Mouse (Mus musculus): Measurements from ENCODE around the gene Ankrd42. TPM values are rescaled to one million over a fixed set of nuclear protein-coding genes. Genes with fewer than 3 reads are reported as not detected.
A peak's percentile ranks its signal among the peaks of the same experiment; 100 is the strongest.

Gene Ankrd42
- polyA plus RNA-seq, 1 experiment from 2014 or later, result 0.93 TPM

GRCm38 (mm10) chr7:92590842-92591241, 46.1 kb downstream of the Ankrd42 start:
- no peak overlapping the region for H3K9ac ChIP-seq (ENCODE audit: low read depth, low read length)
- H3K27ac ChIP-seq (ENCODE audit: low read depth, low read length), result no peak overlapping the region
- no peak overlapping the region for H3K4me3 ChIP-seq (ENCODE audit: low read depth, low read length)
- no peak for TF ChIP-seq CTCF (IDR thresholded peaks at IDR 0.05; ENCODE audit: low read depth)
- H3K27me3 ChIP-seq (replicated peaks; ENCODE audit: control insufficient read depth, insufficient read depth, low read length), result no peaks in the 10 kb centered on the region
- H3K4me2 ChIP-seq (replicated peaks; ENCODE audit: low read depth), result no peak overlapping the region
- ATAC-seq, result no peak
- no peaks in the 10 kb centered on the region for H3K36me3 ChIP-seq (ENCODE audit: control insufficient read depth, insufficient read depth)
- no peaks in the 10 kb centered on the region for H3K4me1 ChIP-seq (replicated peaks; ENCODE audit: control insufficient read depth, insufficient read depth, low read length)
- H3K9me3 ChIP-seq (ENCODE audit: control insufficient read depth), result no peaks in the 10 kb centered on the region
- WGBS, result 87% methylated on average over 2 of the region's 2 CpGs

- Histone ChIP-seq H3K9ac (ENCODE audit: low read depth, low read length) (no peak overlapping the region), H3K4me2 (replicated peaks; ENCODE audit: low read depth) (no peak overlapping the region), H3K9me3 (ENCODE audit: control insufficient read depth) (no peaks in the 10 kb centered on the region), H3K36me3 (ENCODE audit: control insufficient read depth, insufficient read depth) (no peaks in the 10 kb centered on the region), H3K4me1 (replicated peaks; ENCODE audit: control insufficient read depth, insufficient read depth, low read length) (no peaks in the 10 kb centered on the region), H3K27ac (ENCODE audit: low read depth, low read length) (no peak overlapping the region), H3K4me3 (ENCODE audit: low read depth, low read length) (no peak overlapping the region), H3K27me3 (replicated peaks; ENCODE audit: control insufficient read depth, insufficient read depth, low read length) (no peaks in the 10 kb centered on the region)
- WGBS, result 81% methylated on average over 7 of the region's 7 CpGs
- no peak for TF ChIP-seq CTCF (IDR thresholded peaks at IDR 0.05; ENCODE audit: low read depth)
- ATAC-seq, result no peak
Measured at GRCm38 (mm10) chr7:92589986-92590385, 47.0 kb downstream of the Ankrd42 start.

- 87% methylated on average over 7 of the region's 7 CpGs for WGBS
- Histone ChIP-seq H3K36me3 (ENCODE audit: control insufficient read depth, insufficient read depth) (peaks cover 12% of the 10 kb centered on the region; the same call in 1 of the 2 replicates), H3K4me2 (replicated peaks; ENCODE audit: low read depth) (no peak overlapping the region), H3K9ac (ENCODE audit: low read depth, low read length) (no peak overlapping the region), H3K4me3 (ENCODE audit: low read depth, low read length) (no peak overlapping the region), H3K27ac (ENCODE audit: low read depth, low read length) (no peak overlapping the region), H3K9me3 (ENCODE audit: control insufficient read depth) (no peaks in the 10 kb centered on the region), H3K4me1 (replicated peaks; ENCODE audit: control insufficient read depth, insufficient read depth, low read length) (no peaks in the 10 kb centered on the region), H3K27me3 (replicated peaks; ENCODE audit: control insufficient read depth, insufficient read depth, low read length) (no peaks in the 10 kb centered on the region)
- no peak for TF ChIP-seq CTCF (IDR thresholded peaks at IDR 0.05; ENCODE audit: low read depth)
- no peak for ATAC-seq
Measured at GRCm38 (mm10) chr7:92583567-92583966, 53.4 kb downstream of the Ankrd42 start.

GRCm38 (mm10) chr7:92580491-92581207, 56.3 kb downstream of the Ankrd42 start:
- Histone ChIP-seq H3K9ac (ENCODE audit: low read depth, low read length) (no peak overlapping the region), H3K27me3 (replicated peaks; ENCODE audit: control insufficient read depth, insufficient read depth, low read length) (no peaks in the 10 kb centered on the region), H3K9me3 (ENCODE audit: control insufficient read depth) (no peaks in the 10 kb centered on the region), H3K4me1 (replicated peaks; ENCODE audit: control insufficient read depth, insufficient read depth, low read length) (no peaks in the 10 kb centered on the region), H3K27ac (ENCODE audit: low read depth, low read length) (no peak overlapping the region), H3K4me2 (replicated peaks; ENCODE audit: low read depth) (no peak overlapping the region), H3K4me3 (ENCODE audit: low read depth, low read length) (no peak overlapping the region), H3K36me3 (ENCODE audit: control insufficient read depth, insufficient read depth) (peaks cover 21% of the 10 kb centered on the region)
- ATAC-seq, result no peak
- no peak for TF ChIP-seq CTCF (IDR thresholded peaks at IDR 0.05; ENCODE audit: low read depth)
- 88% methylated on average over 5 of the region's 5 CpGs for WGBS

- Histone ChIP-seq H3K27me3 (replicated peaks; ENCODE audit: control insufficient read depth, insufficient read depth, low read length) (no peaks in the 10 kb centered on the region), H3K9me3 (ENCODE audit: control insufficient read depth) (no peaks in the 10 kb centered on the region), H3K9ac (ENCODE audit: low read depth, low read length) (no peak overlapping the region; the same call in 1 of the 2 replicates), H3K27ac (ENCODE audit: low read depth, low read length) (no peak overlapping the region), H3K4me1 (replicated peaks; ENCODE audit: control insufficient read depth, insufficient read depth, low read length) (no peaks in the 10 kb centered on the region), H3K4me2 (replicated peaks; ENCODE audit: low read depth) (no peak overlapping the region), H3K4me3 (ENCODE audit: low read depth, low read length) (no peak overlapping the region), H3K36me3 (ENCODE audit: control insufficient read depth, insufficient read depth) (peaks cover 6% of the 10 kb centered on the region; the same call in 1 of the 2 replicates)
- ATAC-seq, result peak; percentile 58
- no peak for TF ChIP-seq CTCF (IDR thresholded peaks at IDR 0.05; ENCODE audit: low read depth)
- 68% methylated on average over 1 of the region's 1 CpGs for WGBS
Measured at GRCm38 (mm10) chr7:92566775-92567174, 70.2 kb downstream of the Ankrd42 start.

- H3K9me3 ChIP-seq (ENCODE audit: control insufficient read depth), result no peaks in the 10 kb centered on the region
- TF ChIP-seq CTCF (IDR thresholded peaks at IDR 0.05; ENCODE audit: low read depth), result peak; percentile 79
- H3K4me3 ChIP-seq (ENCODE audit: low read depth, low read length), result peak within 1 kb of the TSS; percentile 98
- peak within 1 kb of the TSS; percentile 70 for H3K4me2 ChIP-seq (replicated peaks; ENCODE audit: low read depth)
- H3K36me3 ChIP-seq (ENCODE audit: control insufficient read depth, insufficient read depth), result no peaks in the 10 kb centered on the region; the same call in 1 of the 2 replicates
- H3K4me1 ChIP-seq (replicated peaks; ENCODE audit: control insufficient read depth, insufficient read depth, low read length), result no peaks in the 10 kb centered on the region
- H3K9ac ChIP-seq (ENCODE audit: low read depth, low read length), result peak within 1 kb of the TSS; percentile 83
- H3K27me3 ChIP-seq (replicated peaks; ENCODE audit: control insufficient read depth, insufficient read depth, low read length), result no peaks in the 10 kb centered on the region
- ATAC-seq, result peak; percentile 97
- peak within 1 kb of the TSS; percentile 83 for H3K27ac ChIP-seq (ENCODE audit: low read depth, low read length)
- WGBS, result under 1% methylated on average over 59 of the region's 60 CpGs
Measured at GRCm38 (mm10) chr7:92560986-92561876, 75.7 kb downstream of the Ankrd42 start, which contains the start of gene Ccdc90b. TSS of gene Ccdc90b (plus strand) at chr7:92561149.
